Mouse (Mus musculus) liver, embryonic 13.5 days (tissue): Measurements from ENCODE around the gene Ptgds. TPM values are rescaled to one million over a fixed set of nuclear protein-coding genes. Genes with fewer than 3 reads are reported as not detected.

Experiments used
- ATAC-seq: fragments of 200-750 bp; cut with Nextera tagmentation; 2 replicates; pipeline ENCODE4 v1.8.0; 2017; ENCODE audit warnings: low read depth, mild to moderate bottlenecking, moderate number of reproducible peaks, moderate library complexity
- DNase-seq: peaks from one replicate; pipeline ENCODE4 v3.0.0; 2022
- H3K27ac ChIP-seq: fragments of 300-500 bp; sonication (generic); 2 replicates; pipeline ENCODE4 v1.5.1; 2015; ENCODE audit warnings: moderate library complexity, mild to moderate bottlenecking, inconsistent platforms
- H3K27me3 ChIP-seq: fragments of 300-500 bp; sonication (generic); 2 replicates; pipeline ENCODE4 v1.6.1; 2015; ENCODE audit warnings: mild to moderate bottlenecking, inconsistent platforms
- H3K36me3 ChIP-seq: fragments of 300-500 bp; sonication (generic); 2 replicates; pipeline ENCODE4 v1.6.1; 2015; ENCODE audit warnings: mild to moderate bottlenecking, inconsistent platforms
- H3K4me1 ChIP-seq: fragments of 300-500 bp; sonication (generic); replicated peaks from 2 replicates; pipeline ENCODE4 v1.6.1; 2015; ENCODE audit warnings: inconsistent platforms
- H3K4me2 ChIP-seq: fragments of 300-500 bp; sonication (generic); 2 replicates; pipeline ENCODE4 v1.6.1; 2015; ENCODE audit warnings: inconsistent platforms, mild to moderate bottlenecking, moderate library complexity
- H3K4me3 ChIP-seq: fragments of 300-500 bp; sonication (generic); replicated peaks from 2 replicates; pipeline ENCODE4 v1.5.1; 2015; ENCODE audit warnings: mild to moderate bottlenecking, inconsistent platforms
- H3K9ac ChIP-seq: fragments of 300-500 bp; sonication (generic); 2 replicates; pipeline ENCODE4 v1.6.1; 2015; ENCODE audit warnings: mild to moderate bottlenecking, inconsistent platforms
- H3K9me3 ChIP-seq: fragments of 300-500 bp; sonication (generic); replicated peaks from 2 replicates; pipeline ENCODE4 v1.6.1; 2016; ENCODE audit warnings: inconsistent platforms
- WGBS: fragments of 180-500 bp; shearing (Covaris S2); methylation state at CpG from one replicate; pipeline ENCODE4 v1.1.7; 2015; ENCODE audit not compliant: insufficient replicate concordance; 5-methylcytosine and 5-hydroxymethylcytosine counted together
- polyA plus RNA-seq: library from polyadenylated mRNA; unstranded; fragments of >200 nt; fragmentation: Nextera tagmentation; extraction: Ambion mirVana; gene quantifications from 2 replicates; pipeline ENCODE4 v1.2.1, GENCODE M21; 2015

The Ptgds gene
- polyA plus RNA-seq, 1 experiment from 2014 or later = 0.38 TPM

DNA sequence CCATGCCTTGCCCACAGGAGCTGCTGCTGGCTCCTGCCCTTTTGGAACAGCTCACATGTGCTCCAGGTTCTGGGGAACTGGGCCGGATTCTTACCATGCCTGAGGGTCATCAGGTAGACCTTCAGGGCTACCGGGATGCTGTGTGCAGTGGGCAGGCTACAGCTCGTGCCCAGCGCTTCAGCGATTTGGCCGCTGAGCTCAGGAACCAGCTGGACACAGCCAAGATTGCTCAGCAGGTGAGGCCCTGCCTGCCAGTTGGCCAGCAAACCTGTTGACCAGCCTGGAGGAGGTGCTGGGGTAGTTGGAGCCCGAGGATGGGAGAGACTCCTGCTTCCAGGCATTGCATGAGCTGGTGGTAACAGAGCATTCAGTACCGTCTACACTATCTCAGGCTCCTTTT lies 35.6 kb downstream of the Ptgds start:
- Histone ChIP-seq H3K27ac (no peak overlapping the region), H3K27me3 (peaks cover 18% of the 10 kb centered on the region), H3K4me1 (peaks cover 18% of the 10 kb centered on the region), H3K4me2 (no peak overlapping the region), H3K9ac (no peak overlapping the region), H3K9me3 (no peaks in the 10 kb centered on the region), H3K4me3 (no peak overlapping the region), H3K36me3 (0 out of 2 replicates have a peak, but pooled peaks cover 3% of the 10 kb centered on the region)
- ATAC-seq (no peak), DNase-seq (no peak)
- 74% methylated on average over 8 of the region's 8 CpGs for WGBS

DNA sequence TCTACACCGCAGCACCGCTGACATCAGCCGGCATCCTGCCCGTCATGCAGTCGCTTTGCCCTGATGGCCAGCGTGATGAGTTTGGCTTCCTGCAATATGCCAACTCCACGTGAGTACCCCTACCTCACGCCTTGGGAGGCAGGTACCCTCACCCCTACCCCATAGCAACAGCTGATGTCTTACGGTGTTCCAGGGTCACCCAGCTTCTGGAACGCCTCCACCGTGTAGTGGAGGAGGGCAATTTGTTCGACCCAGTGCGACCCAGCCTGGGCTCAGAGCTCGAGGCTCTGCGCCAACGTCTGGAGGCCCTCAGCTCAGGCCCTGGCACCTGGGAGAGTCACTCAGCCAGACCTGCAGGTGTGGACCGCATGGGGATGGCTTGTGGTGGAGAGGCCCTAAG lies 36.7 kb downstream of the Ptgds start:
- Histone ChIP-seq H3K9me3 (no peaks in the 10 kb centered on the region), H3K27ac (no peak overlapping the region), H3K27me3 (peaks cover 26% of the 10 kb centered on the region), H3K4me1 (peaks cover 28% of the 10 kb centered on the region), H3K4me2 (no peak overlapping the region), H3K36me3 (0 out of 2 replicates have a peak, but pooled peaks cover 3% of the 10 kb centered on the region), H3K9ac (no peak overlapping the region), H3K4me3 (no peak overlapping the region)
- ATAC-seq (no peak), DNase-seq (no peak)
- WGBS = 80% methylated on average over 17 of the region's 17 CpGs

DNA sequence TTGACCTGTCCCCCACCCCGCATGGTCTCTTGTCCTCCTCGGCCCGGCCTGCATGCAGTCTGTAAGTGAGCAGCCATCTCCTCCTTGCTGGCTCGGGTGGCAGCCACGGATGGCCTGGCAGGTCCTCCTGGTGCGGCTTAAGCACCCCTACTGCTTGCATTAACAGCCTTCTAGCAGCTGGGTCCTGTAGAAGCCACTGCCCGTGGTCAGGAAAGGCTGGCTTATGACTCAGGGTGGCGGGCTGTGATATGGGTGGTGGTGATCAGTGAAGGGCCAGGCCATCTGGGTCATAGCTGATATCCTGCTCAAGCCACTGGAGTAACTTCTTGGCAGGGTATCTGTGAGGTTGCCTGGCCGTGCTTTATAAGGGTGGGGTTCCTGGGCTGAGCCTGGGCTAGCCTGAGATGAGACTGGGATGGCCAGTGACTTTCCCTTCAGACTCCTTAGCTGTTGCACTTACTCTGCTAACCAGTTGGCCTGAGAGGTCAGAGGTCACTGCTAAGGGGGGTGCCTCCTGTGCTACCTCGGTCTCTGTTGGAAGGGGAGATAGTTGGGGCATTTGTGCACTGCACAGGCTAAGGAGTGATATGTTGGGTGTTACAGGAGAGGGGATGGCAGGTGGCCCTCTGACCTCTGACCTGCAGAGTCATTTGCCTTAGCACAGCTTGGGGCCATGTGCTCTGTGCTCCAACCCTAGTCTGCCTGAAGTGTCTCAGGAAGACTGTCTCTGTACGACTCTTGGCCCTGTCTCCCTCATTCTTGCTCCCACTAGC lies 37.3 kb downstream of the Ptgds start:
- 52% methylated on average over 11 of the region's 11 CpGs for WGBS
- ATAC-seq = no peak

DNA sequence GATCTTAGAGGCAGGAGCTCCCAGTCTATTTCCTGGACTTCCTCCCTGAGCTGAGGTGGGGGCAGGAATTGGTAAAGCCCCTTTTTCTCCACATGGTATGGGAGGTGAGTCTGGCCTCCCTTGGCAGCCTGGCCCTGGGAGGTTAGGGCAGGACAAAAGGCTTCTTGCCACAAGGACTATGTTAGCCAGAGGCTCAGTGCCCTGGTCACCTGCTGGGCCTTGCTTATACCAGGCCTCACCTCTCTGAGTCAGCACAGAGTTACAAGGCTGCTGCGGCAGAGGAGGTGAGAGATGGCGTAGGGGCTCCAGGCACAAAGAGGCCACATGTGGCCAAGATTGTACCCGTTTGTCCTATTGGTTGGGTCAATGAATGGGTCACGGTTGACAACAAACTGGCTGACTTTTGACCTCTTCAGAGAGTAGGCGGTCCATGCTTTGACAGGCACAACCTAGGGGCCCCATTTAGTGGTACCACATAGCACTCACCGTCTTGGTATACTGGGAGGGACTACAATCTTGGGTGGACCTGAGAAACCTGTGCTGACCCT lies 38.5 kb downstream of the Ptgds start:
- peaks cover 26% of the 10 kb centered on the region for H3K27me3 ChIP-seq
- no peak overlapping the region for H3K4me3 ChIP-seq
- WGBS = 74% methylated on average over 6 of the region's 6 CpGs
- DNase-seq = no peak
- ATAC-seq = no peak
- H3K36me3 ChIP-seq = no peaks in the 10 kb centered on the region
- no peak overlapping the region for H3K9ac ChIP-seq
- H3K9me3 ChIP-seq = no peaks in the 10 kb centered on the region
- peaks cover 32% of the 10 kb centered on the region for H3K4me1 ChIP-seq
- no peak overlapping the region for H3K27ac ChIP-seq
- no peak overlapping the region for H3K4me2 ChIP-seq

More for the DNA sequence above, 37.3 kb downstream of the Ptgds start:
- Histone ChIP-seq H3K9ac (no peak overlapping the region), H3K4me3 (no peak overlapping the region), H3K4me1 (peaks cover 32% of the 10 kb centered on the region), H3K4me2 (no peak overlapping the region), H3K9me3 (no peaks in the 10 kb centered on the region), H3K36me3 (0 out of 2 replicates have a peak, but pooled peaks cover 3% of the 10 kb centered on the region), H3K27ac (no peak overlapping the region), H3K27me3 (peaks cover 26% of the 10 kb centered on the region)
- no peak for DNase-seq

DNA sequence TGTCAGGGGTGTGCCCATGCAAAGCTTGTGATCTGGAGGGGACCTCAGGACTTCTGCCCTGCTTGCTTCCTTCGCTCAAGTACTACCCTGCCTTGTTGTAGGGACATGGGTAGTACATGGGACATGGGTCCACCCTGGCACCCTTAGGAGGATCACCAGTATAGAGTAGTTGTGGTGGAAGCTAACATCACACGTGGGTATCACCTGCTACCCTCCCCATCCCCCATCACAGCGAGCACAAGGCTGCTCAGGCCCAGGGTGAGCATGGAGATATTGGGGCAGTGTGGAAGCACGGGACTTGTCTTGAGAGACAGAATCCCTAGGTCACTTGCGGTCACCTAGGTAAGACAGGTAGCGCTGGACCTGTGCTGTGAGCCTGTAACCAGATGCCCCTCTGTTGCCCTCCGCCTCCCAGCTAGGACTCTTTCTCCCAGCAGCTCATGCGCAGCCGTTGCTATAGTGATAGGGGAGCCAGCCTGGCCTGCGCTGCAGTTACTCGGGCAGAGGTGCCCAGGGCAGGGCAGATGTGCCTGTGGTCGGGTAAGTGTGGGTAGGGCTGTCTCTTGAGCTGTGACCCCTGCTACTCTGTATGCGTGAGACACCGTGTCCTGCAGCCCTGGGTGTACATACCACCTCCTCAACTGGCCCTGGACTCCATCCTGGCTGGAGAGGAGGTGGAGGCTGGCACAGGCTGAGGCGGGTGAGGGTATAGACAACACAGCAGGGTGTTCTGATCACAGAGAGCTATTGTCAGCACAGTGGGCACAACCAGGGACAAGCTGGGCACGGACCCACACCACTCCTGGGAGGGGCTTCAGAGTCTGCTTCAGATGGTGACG lies 39.2 kb downstream of the Ptgds start:
- Histone ChIP-seq H3K4me2 (no peak overlapping the region), H3K36me3 (no peaks in the 10 kb centered on the region), H3K27me3 (peaks cover 32% of the 10 kb centered on the region), H3K9ac (no peak overlapping the region), H3K4me3 (no peak overlapping the region), H3K4me1 (peaks cover 32% of the 10 kb centered on the region), H3K27ac (no peak overlapping the region), H3K9me3 (no peaks in the 10 kb centered on the region)
- WGBS = 74% methylated on average over 17 of the region's 17 CpGs
- DNase-seq (no peak), ATAC-seq (no peak)

DNA sequence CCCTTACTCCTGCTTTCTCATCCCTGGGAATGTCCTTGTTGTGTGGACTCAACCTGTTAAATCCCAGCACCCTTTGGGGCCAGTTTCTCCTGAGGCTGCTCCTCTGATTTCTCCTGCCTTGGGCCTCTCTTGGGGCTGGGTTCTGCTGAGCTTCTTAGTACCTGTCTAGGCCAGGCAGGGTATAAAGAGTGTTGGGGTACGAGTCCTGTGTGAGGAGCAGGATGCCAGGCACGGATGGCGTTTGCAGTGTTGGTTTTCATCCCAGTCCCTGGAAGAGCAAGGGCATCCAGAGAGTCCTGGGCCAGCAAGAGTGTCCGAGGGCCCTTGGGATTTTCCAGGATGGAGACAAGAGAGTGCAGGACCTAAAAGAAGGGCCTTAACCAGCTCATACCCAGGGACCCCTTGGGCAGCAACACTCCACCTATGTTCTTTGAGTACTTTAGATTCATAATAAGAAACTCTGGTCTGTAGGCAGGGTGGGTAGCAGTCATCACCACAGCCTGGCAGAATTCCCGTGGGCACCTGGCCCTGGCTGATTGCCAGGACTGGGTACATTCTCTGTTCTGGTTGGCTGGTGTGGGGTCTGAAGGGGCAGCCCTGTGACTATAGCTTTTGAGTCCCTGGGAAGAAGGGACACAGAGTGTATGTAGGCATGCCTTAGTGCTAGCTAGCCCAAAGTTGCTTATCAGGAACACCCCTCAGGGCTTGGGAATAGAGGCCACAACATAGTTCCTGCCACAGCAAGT lies 40.2 kb downstream of the Ptgds start:
- peak overlapping the region; percentile 96 for H3K4me2 ChIP-seq
- ATAC-seq (no peak), DNase-seq (no peak)
- H3K27me3 ChIP-seq = peaks cover 40% of the 10 kb centered on the region
- H3K4me3 ChIP-seq = peak overlapping the region; percentile 71; the same call in 1 of the 2 replicates
- WGBS = 68% methylated on average over 5 of the region's 5 CpGs
- peaks cover 32% of the 10 kb centered on the region for H3K4me1 ChIP-seq
- no peaks in the 10 kb centered on the region for H3K9me3 ChIP-seq
- H3K27ac ChIP-seq = no peak overlapping the region
- no peaks in the 10 kb centered on the region for H3K36me3 ChIP-seq
- H3K9ac ChIP-seq = no peak overlapping the region

DNA sequence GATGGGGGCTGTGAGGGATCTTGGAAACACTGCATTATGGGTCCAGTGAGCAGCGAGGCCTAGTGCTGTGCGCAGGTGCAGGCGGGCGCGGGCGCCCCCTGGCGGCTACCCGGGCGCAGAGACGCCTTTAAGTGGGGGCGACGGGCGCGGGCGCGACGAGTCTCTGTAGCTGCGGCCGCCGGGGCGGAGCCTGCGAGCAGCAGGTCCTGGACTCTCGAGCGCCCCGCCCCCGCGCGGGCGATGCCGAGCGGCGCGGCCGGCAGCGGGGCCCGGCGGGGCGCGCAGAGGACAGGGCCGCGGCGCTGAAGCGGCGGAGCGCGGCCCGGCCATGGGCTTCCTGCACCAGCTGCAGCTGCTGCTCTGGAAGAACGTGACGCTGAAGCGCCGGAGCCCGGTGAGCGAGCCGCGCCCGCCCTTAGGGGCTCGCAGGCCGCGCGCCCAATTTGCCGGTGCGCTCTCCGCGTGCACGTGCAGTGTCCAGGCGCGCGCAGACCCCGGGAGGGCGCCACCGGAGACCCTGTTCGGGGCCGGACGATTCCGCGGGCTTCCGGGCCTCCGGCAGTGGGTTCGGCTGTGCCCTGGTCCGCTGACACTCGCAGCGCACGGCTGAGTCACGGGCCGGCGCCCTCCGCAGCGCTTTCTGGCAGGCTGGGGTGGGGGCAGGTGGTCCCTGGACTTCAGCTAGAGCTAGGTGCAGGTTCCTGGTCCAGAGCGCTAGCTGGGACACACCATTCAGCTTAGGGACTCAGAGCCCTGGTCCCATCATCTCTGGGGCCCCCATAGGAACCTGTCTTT lies 41.2 kb downstream of the Ptgds start, which contains the start of gene Abca2:
Gene Abca2 (plus strand): TSS at position 262 of the 795 bp plus-strand sequence.
- Histone ChIP-seq H3K9me3 (no peaks in the 10 kb centered on the region), H3K4me2 (peak within 1 kb of the TSS; percentile 96), H3K36me3 (no peaks in the 10 kb centered on the region), H3K27me3 (peaks cover 40% of the 10 kb centered on the region), H3K4me3 (peak within 1 kb of the TSS; percentile 71), H3K27ac (no peak within 1 kb of the TSS), H3K4me1 (peaks cover 33% of the 10 kb centered on the region), H3K9ac (peak within 1 kb of the TSS; percentile 78)
- under 1% methylated on average over 52 of the region's 89 CpGs for WGBS
- DNase-seq (peak; percentile 89), ATAC-seq (peak; percentile 84)

DNA sequence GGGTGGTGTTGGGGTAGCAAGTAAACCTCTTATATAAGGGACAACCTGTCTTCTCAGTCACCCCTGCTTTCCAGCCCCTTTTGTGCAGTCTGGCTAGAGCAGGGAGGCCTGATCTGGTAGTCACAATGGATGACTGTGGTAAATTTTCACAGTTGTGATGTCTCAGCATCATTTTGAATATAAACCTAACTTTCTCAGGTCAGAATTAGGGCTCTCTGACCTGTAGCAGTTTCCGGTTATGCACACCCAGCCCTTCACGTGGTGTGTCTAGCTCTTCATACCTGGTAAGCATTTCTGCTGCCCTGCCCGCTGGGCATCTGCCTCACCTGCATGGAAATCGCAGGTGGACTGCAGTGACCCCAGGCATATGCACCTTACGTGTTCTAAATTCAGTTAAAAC lies 42.6 kb downstream of the Ptgds start:
- no peak for DNase-seq
- Histone ChIP-seq H3K36me3 (no peaks in the 10 kb centered on the region), H3K9me3 (no peaks in the 10 kb centered on the region), H3K27me3 (peaks cover 47% of the 10 kb centered on the region), H3K4me1 (peaks cover 42% of the 10 kb centered on the region), H3K4me3 (no peak overlapping the region), H3K27ac (no peak overlapping the region), H3K4me2 (no peak overlapping the region), H3K9ac (no peak overlapping the region)
- no peak for ATAC-seq
- 81% methylated on average over 5 of the region's 5 CpGs for WGBS

DNA sequence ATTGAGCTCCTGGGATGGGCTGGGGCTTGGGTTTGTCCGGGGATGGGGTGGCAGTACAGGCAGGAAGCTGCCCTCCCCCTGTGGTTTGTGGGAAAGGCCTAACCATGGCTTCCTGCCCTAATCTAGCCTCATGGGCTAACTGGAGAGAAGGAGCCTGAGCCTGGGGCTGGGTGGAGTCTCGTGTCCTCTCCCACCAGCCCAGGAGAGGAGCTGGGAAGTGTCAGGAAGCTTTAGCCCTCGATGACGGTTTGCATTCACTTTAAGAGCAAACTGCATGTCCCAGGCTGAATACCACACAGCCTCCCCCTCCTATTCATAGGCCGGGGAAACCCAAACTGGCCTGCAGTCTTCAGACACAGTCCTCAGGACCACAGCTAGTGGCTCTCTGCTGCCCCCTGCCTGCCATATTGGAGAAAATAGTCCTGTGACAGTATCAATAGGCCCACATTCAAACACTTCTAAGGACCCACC lies 43.1 kb downstream of the Ptgds start:
- Histone ChIP-seq H3K9me3 (no peaks in the 10 kb centered on the region), H3K27me3 (peaks cover 47% of the 10 kb centered on the region), H3K36me3 (no peaks in the 10 kb centered on the region), H3K4me2 (no peak overlapping the region), H3K4me1 (peaks cover 37% of the 10 kb centered on the region), H3K4me3 (no peak overlapping the region), H3K27ac (no peak overlapping the region), H3K9ac (no peak overlapping the region)
- 6% methylated on average over 5 of the region's 5 CpGs for WGBS
- DNase-seq = peak; percentile 59
- ATAC-seq = no peak

DNA sequence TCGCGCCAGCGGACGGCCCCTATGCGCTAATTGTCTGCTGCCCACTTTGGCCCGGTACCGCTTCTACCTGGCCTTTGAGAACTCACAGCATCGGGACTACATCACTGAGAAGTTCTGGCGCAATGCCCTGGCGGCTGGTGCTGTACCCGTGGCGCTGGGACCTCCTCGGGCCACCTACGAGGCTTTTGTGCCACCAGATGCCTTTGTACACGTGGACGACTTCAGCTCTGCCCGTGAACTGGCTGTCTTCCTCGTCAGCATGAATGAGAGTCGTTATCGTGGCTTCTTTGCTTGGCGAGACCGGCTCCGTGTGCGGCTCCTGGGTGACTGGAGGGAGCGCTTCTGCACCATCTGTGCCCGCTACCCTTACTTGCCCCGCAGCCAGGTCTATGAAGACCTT lies 44.4 kb downstream of the Ptgds start:
- peaks cover 28% of the 10 kb centered on the region for H3K4me1 ChIP-seq
- WGBS = 51% methylated on average over 27 of the region's 27 CpGs
- H3K4me3 ChIP-seq = no peak overlapping the region
- DNase-seq (no peak), ATAC-seq (no peak)
- H3K27me3 ChIP-seq = peaks cover 41% of the 10 kb centered on the region
- no peak overlapping the region for H3K9ac ChIP-seq
- H3K4me2 ChIP-seq = no peak overlapping the region
- H3K36me3 ChIP-seq = no peaks in the 10 kb centered on the region
- H3K9me3 ChIP-seq = no peaks in the 10 kb centered on the region
- no peak overlapping the region for H3K27ac ChIP-seq
